Mouse (Mus musculus): ENCODE data around the gene Ube2q1. TPM values are rescaled to one million over a fixed set of nuclear protein-coding genes. Genes with fewer than 3 reads are reported as not detected.
A peak's percentile ranks its signal among the peaks of the same experiment; 100 is the strongest.
"Not testable (repeated sequence)": the region's sequence is repeated elsewhere in the genome, so short reads cannot be mapped to it uniquely, and the experiment has no call there.

The Ube2q1 gene
- total RNA-seq, 1 experiment from 2014 or later: 98.7 TPM

- ATAC-seq (replicated peaks; ENCODE audit: low read depth, poor library complexity, severe bottlenecking): peak; percentile 96
These were observed 11.8 kb downstream of the Ube2q1 start for GRCm38 (mm10) chr3:89784991-89785753.

- no peak for ATAC-seq (replicated peaks; ENCODE audit: low read depth, poor library complexity, severe bottlenecking)
These were observed 12.9 kb downstream of the Ube2q1 start for GRCm38 (mm10) chr3:89786275-89786674.

- no peak for ATAC-seq (replicated peaks; ENCODE audit: low read depth, poor library complexity, severe bottlenecking)
These were observed 15.4 kb downstream of the Ube2q1 start for GRCm38 (mm10) chr3:89788680-89789352.

- ATAC-seq (replicated peaks; ENCODE audit: low read depth, poor library complexity, severe bottlenecking): no peak
These were observed 21.2 kb downstream of the Ube2q1 start for GRCm38 (mm10) chr3:89794616-89795015.

GRCm38 (mm10) chr3:89795746-89796145 lies 22.3 kb downstream of the Ube2q1 start:
- no peak for ATAC-seq (replicated peaks; ENCODE audit: low read depth, poor library complexity, severe bottlenecking)

GRCm38 (mm10) chr3:89796358-89796757 lies 22.9 kb downstream of the Ube2q1 start:
- peak; percentile 97 for ATAC-seq (replicated peaks; ENCODE audit: low read depth, poor library complexity, severe bottlenecking)

GRCm38 (mm10) chr3:89798518-89798917 lies 25.1 kb downstream of the Ube2q1 start:
- ATAC-seq (replicated peaks; ENCODE audit: low read depth, poor library complexity, severe bottlenecking): no peak

GRCm38 (mm10) chr3:89799476-89799875 lies 26.1 kb downstream of the Ube2q1 start:
- ATAC-seq (replicated peaks; ENCODE audit: low read depth, poor library complexity, severe bottlenecking): no peak

- ATAC-seq (replicated peaks; ENCODE audit: low read depth, poor library complexity, severe bottlenecking): not testable (repeated sequence)
These were observed 26.7 kb downstream of the Ube2q1 start for GRCm38 (mm10) chr3:89800078-89800477.

- ATAC-seq (replicated peaks; ENCODE audit: low read depth, poor library complexity, severe bottlenecking): no peak
These were observed 27.5 kb downstream of the Ube2q1 start for GRCm38 (mm10) chr3:89800774-89801506.

- ATAC-seq (replicated peaks; ENCODE audit: low read depth, poor library complexity, severe bottlenecking): peak; percentile 62; the same call in 1 of the 2 replicates
These were observed 28.1 kb downstream of the Ube2q1 start for GRCm38 (mm10) chr3:89801507-89801847.

- ATAC-seq (replicated peaks; ENCODE audit: low read depth, poor library complexity, severe bottlenecking): no peak
These were observed 29.5 kb downstream of the Ube2q1 start for GRCm38 (mm10) chr3:89802876-89803275.

- no peak for ATAC-seq (replicated peaks; ENCODE audit: low read depth, poor library complexity, severe bottlenecking)
These were observed 31.8 kb downstream of the Ube2q1 start for GRCm38 (mm10) chr3:89805179-89805578.

GRCm38 (mm10) chr3:89806751-89807150 lies 33.3 kb downstream of the Ube2q1 start:
- ATAC-seq (replicated peaks; ENCODE audit: low read depth, poor library complexity, severe bottlenecking): no peak

- no peak for ATAC-seq (replicated peaks; ENCODE audit: low read depth, poor library complexity, severe bottlenecking)
These were observed 33.8 kb downstream of the Ube2q1 start for GRCm38 (mm10) chr3:89807171-89807570.

- no peak for ATAC-seq (replicated peaks; ENCODE audit: low read depth, poor library complexity, severe bottlenecking)
These were observed 34.5 kb downstream of the Ube2q1 start for GRCm38 (mm10) chr3:89807881-89808280.

- peak; percentile 76; the same call in 1 of the 2 replicates for ATAC-seq (replicated peaks; ENCODE audit: low read depth, poor library complexity, severe bottlenecking)
These were observed 35.2 kb downstream of the Ube2q1 start for GRCm38 (mm10) chr3:89808638-89809037.

GRCm38 (mm10) chr3:89810841-89811240 lies 37.4 kb downstream of the Ube2q1 start:
- ATAC-seq (replicated peaks; ENCODE audit: low read depth, poor library complexity, severe bottlenecking): no peak

- no peak for ATAC-seq (replicated peaks; ENCODE audit: low read depth, poor library complexity, severe bottlenecking)
These were observed 38.8 kb downstream of the Ube2q1 start for GRCm38 (mm10) chr3:89812166-89812565.

GRCm38 (mm10) chr3:89814051-89814450 lies 40.6 kb downstream of the Ube2q1 start:
- no peak for ATAC-seq (replicated peaks; ENCODE audit: low read depth, poor library complexity, severe bottlenecking)

- peak; percentile 64 for ATAC-seq (replicated peaks; ENCODE audit: low read depth, poor library complexity, severe bottlenecking)
These were observed 43.6 kb downstream of the Ube2q1 start for GRCm38 (mm10) chr3:89817056-89817455.
